Mouse (Mus musculus) left cerebral cortex, adult 9 months (tissue): Measurements from ENCODE around the gene Slc25a11.

Experiments used
- DNase-seq, 2 experiments: peaks; one replicate each; pipeline ENCODE4 v3.0.0; 2022; ENCODE audit warnings: low spot score in 2 of 2

The Slc25a11 gene

GRCm38 (mm10) chr11:70646691-70647650 lies at the start of gene Slc25a11, which contains the start of gene Rnf167:
Gene Slc25a11, minus strand, starts transcription at chr11:70647479.
Gene Rnf167, plus strand, starts transcription at chr11:70647235.
- DNase-seq: peak; percentile 94 to 97

- no peak for DNase-seq
Measured at GRCm38 (mm10) chr11:70693504-70693903, 46.2 kb upstream of the Slc25a11 start.

GRCm38 (mm10) chr11:70689578-70689977 lies 42.3 kb upstream of the Slc25a11 start:
- DNase-seq: no peak

- no peak for DNase-seq
Measured at GRCm38 (mm10) chr11:70688372-70688771, 41.1 kb upstream of the Slc25a11 start.

- peak; percentile 55 to 85 for DNase-seq
Measured at GRCm38 (mm10) chr11:70687601-70688199, 40.4 kb upstream of the Slc25a11 start, which contains the start of gene Camta2. Gene Camta2, minus strand, starts transcription at chr11:70688105.

- DNase-seq: peak; percentile 44 to 78
Measured at GRCm38 (mm10) chr11:70686901-70687566, 39.8 kb upstream of the Slc25a11 start.

- DNase-seq: no peak
Measured at GRCm38 (mm10) chr11:70683640-70684039, 36.4 kb upstream of the Slc25a11 start.

- peak in 1 of 2 experiments; percentile 47 for DNase-seq
Measured at GRCm38 (mm10) chr11:70681897-70682581, 34.8 kb upstream of the Slc25a11 start.

- no peak for DNase-seq
Measured at GRCm38 (mm10) chr11:70681170-70681569, 33.9 kb upstream of the Slc25a11 start.

GRCm38 (mm10) chr11:70679894-70680293 lies 32.6 kb upstream of the Slc25a11 start:
- DNase-seq: peak in 1 of 2 experiments; percentile 33

- no peak for DNase-seq
Measured at GRCm38 (mm10) chr11:70679361-70679760, 32.1 kb upstream of the Slc25a11 start.

GRCm38 (mm10) chr11:70678576-70678975 lies 31.3 kb upstream of the Slc25a11 start:
- no peak for DNase-seq

- no peak for DNase-seq
Measured at GRCm38 (mm10) chr11:70678092-70678491, 30.8 kb upstream of the Slc25a11 start.

GRCm38 (mm10) chr11:70674501-70674900 lies 27.2 kb upstream of the Slc25a11 start:
- DNase-seq: no peak

GRCm38 (mm10) chr11:70674014-70674413 lies 26.7 kb upstream of the Slc25a11 start:
- no peak for DNase-seq

GRCm38 (mm10) chr11:70671333-70672047 lies 24.2 kb upstream of the Slc25a11 start:
- DNase-seq: no peak

GRCm38 (mm10) chr11:70670483-70670882 lies 23.2 kb upstream of the Slc25a11 start:
- DNase-seq: peak in 1 of 2 experiments; percentile 30

- peak in 1 of 2 experiments; percentile 78 for DNase-seq
Measured at GRCm38 (mm10) chr11:70669582-70670345, 22.5 kb upstream of the Slc25a11 start.

- peak; percentile 99 for DNase-seq
Measured at GRCm38 (mm10) chr11:70668771-70669505, 21.7 kb upstream of the Slc25a11 start, which contains the start of gene Spag7. Gene Spag7, minus strand, starts transcription at chr11:70669416.
